Mouse (Mus musculus) thymus, adult 2 months (tissue): ENCODE measurements around the gene Tbx10. TPM values are rescaled to one million over a fixed set of nuclear protein-coding genes. Genes with fewer than 3 reads are reported as not detected.

Experiments
- DNase-seq: peaks from one replicate; pipeline ENCODE4 v3.0.0; 2021
- H3K27ac ChIP-seq: fragments of 200-500 bp; 2 replicates; pipeline ENCODE4 v1.5.1; 2012; ENCODE audit warnings: low read length, control low read depth; ENCODE audit not compliant: control insufficient read depth, insufficient read depth
- H3K27me3 ChIP-seq: fragments of 200-500 bp; 2 replicates; pipeline ENCODE4 v1.6.1; 2012; ENCODE audit warnings: mild to moderate bottlenecking, low read length, moderate library complexity, mixed read lengths; ENCODE audit not compliant: control insufficient read depth, insufficient read depth
- H3K36me3 ChIP-seq: fragments of 200-500 bp; 2 replicates; pipeline ENCODE4 v1.6.1; 2012; ENCODE audit warnings: mild to moderate bottlenecking, low read length, moderate library complexity; ENCODE audit not compliant: control insufficient read depth, insufficient read depth
- H3K4me1 ChIP-seq: fragments of 200-500 bp; replicated peaks from 2 replicates; pipeline ENCODE4 v1.6.1; 2012; ENCODE audit warnings: low read length; ENCODE audit not compliant: control insufficient read depth, insufficient read depth
- H3K4me3 ChIP-seq: fragments of 200-500 bp; 2 replicates; pipeline ENCODE4 v1.5.1; 2012; ENCODE audit warnings: mild to moderate bottlenecking, low read length, control low read depth, moderate library complexity; ENCODE audit not compliant: control insufficient read depth, insufficient read depth
- CTCF ChIP-seq: fragments of 200-500 bp; IDR thresholded peaks from 2 replicates; pipeline ENCODE4 v1.5.1; 2012; ENCODE audit warnings: mild to moderate bottlenecking, control low read depth, low read length, moderate library complexity, borderline replicate concordance; ENCODE audit not compliant: control insufficient read depth, poor library complexity, insufficient read depth; ENCODE audit errors: extremely low read depth
- POLR2A ChIP-seq: fragments of 200-500 bp; IDR thresholded peaks from 2 replicates; pipeline ENCODE4 v1.6.1; 2012; ENCODE audit warnings: mild to moderate bottlenecking, low read length, control low read depth, moderate library complexity; ENCODE audit not compliant: control insufficient read depth, poor library complexity, insufficient read depth; ENCODE audit errors: extremely low read depth
- WGBS: fragments of 180-500 bp; shearing (Covaris S2); methylation state at CpG from one replicate; pipeline ENCODE4 v1.1.7; 2018; 5-methylcytosine and 5-hydroxymethylcytosine counted together
- polyA plus RNA-seq: library from polyadenylated mRNA; depleted of rRNA; stranded (reverse); fragments of >200 nt; gene quantifications from 2 replicates; pipeline ENCODE4 v1.2.3, GENCODE M21; 2012; rRNA removed

Gene Tbx10
- polyA plus RNA-seq = 0.15 and 0.20 TPM in 2 replicates

DNA sequence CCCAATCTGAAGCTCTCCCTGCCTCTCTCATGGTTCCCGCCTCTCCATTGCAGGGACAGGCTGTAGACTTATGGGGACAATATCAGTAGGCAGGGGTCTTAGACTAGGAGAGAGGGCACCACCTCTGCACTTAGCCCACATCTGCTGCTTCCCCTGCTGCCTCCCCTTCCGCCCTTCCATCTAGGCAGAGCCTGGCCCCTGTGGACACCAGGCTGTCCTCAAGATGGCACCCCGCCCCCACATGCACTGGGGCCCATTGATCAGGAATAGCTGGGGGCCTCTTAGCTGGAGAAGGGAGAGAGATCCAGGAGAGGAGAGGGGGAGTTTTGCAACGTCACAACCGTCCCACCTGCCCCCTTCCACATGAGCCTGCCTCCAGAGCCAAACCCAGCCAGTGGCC lies at the start of gene Tbx10:
TSS of gene Tbx10 (plus strand) at position 337 of the 400 bp plus-strand sequence.
- no peak within 1 kb of the TSS for H3K4me3 ChIP-seq
- no peaks in the 10 kb centered on the region for H3K27me3 ChIP-seq

DNA sequence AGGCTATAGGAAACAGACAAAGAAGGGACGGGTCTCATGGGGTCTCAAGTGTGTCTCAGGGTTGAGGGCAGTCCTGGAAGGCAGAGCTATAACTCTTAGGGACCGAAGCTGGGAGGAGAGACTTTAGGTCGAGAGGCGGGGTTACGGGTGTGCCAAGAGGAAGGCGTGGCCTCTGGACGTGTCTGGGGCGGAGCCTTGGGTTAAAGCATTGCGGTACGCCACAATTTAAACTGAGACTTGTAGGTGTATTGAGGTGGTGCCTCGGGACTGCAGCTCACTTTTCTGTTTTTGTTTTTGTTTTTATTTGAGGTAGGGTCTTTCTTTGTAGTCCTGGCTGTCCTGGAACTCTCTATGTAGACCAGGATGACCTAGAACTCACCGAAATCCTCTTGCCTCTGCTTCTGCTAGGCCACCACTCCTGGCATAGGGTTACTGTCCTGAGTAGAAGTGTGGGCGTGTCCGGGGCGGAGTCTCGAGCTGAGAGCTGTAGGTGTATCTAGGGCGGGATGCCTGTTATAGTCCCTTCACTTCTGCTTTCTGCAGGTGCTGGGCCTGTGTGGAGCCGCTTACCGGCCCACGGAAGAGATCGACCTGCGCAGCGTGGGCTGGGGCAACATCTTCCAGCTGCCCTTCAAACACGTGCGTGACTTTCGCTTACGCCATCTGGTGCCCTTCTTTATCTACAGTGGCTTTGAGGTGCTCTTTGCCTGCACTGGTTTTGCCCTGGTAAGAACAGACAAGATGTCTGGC lies 49.4 kb upstream of the Tbx10 start:
- no peaks in the 10 kb centered on the region for H3K36me3 ChIP-seq
- H3K4me1 ChIP-seq = peaks cover 15% of the 10 kb centered on the region
- H3K27me3 ChIP-seq = no peaks in the 10 kb centered on the region
- 19% methylated on average over 27 of the region's 27 CpGs for WGBS
- H3K27ac ChIP-seq = no peak overlapping the region
- DNase-seq = peak; percentile 61
- no peak for TF ChIP-seq CTCF
- TF ChIP-seq POLR2A = no peak
- H3K4me3 ChIP-seq = peak overlapping the region; percentile 41

More for the DNA sequence above, at the start of gene Tbx10:
- DNase-seq = no peak
- no peak within 1 kb of the TSS for H3K27ac ChIP-seq
- no peak for TF ChIP-seq POLR2A
- TF ChIP-seq CTCF = no peak
- H3K36me3 ChIP-seq = no peaks in the 10 kb centered on the region
- 86% methylated on average over 5 of the region's 5 CpGs for WGBS
- no peaks in the 10 kb centered on the region for H3K4me1 ChIP-seq

DNA sequence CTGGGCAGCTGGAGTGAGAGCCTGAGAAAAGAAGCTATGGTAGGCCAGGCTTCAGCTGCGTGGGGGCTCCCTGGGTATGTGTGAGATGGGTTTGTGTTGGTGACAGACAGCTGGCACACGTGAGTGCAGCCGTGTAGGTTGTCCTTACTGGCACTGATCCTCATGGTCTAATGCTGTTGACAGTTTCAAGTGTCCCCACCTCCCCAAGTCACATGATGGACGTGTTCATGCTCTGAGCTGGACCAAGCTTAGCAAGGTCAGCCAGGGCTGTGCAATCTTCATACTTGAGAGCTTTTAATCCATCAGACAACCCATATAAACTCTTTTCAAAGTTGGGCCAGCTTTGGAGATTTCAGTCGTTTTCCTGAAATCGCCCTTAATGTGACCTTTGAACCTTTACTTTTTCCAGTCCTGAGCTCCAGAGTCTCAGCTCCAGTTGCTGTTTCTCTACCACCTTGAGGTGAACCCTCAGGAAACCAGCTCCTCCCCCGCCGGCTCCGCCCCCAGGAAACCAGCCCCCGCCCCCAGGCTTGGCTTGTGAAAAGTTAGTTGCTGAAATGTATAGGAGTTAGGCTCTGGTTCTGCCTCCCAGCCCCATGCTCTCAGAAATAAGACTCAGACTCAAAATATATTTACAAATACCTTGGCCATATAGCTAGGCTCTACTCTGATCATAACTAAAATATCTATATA lies 46.5 kb upstream of the Tbx10 start:
- TF ChIP-seq POLR2A = no peak
- TF ChIP-seq CTCF = no peak
- no peak overlapping the region for H3K4me3 ChIP-seq
- peaks cover 15% of the 10 kb centered on the region for H3K4me1 ChIP-seq
- H3K27me3 ChIP-seq = no peaks in the 10 kb centered on the region
- WGBS = 33% methylated on average over 10 of the region's 10 CpGs
- peak; percentile 76 for DNase-seq
- H3K36me3 ChIP-seq = no peaks in the 10 kb centered on the region
- no peak overlapping the region for H3K27ac ChIP-seq

DNA sequence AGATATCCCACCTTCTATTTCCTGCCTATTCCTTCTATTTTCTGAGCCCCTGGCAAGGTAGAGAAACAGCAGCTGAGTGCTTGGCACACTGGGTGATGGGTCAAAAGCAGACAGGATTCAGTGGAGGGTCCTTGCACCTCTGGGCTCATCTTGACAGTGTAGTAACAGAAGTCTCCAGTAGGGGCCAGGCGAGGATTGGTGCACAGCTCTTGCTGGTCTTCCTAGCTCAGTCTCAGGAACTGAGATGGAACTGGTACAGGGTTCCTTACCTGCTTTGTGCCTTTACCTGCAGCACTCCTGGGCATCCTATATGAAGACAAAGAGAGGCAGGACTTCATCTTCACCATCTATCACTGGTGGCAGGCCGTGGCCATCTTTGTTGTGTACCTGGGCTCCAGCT lies 45.8 kb upstream of the Tbx10 start:
- TF ChIP-seq POLR2A (no peak), CTCF (peak; percentile 67; the same call in 1 of the 2 replicates)
- no peaks in the 10 kb centered on the region for H3K36me3 ChIP-seq
- H3K27me3 ChIP-seq = no peaks in the 10 kb centered on the region
- peaks cover 15% of the 10 kb centered on the region for H3K4me1 ChIP-seq
- no peak overlapping the region for H3K27ac ChIP-seq
- DNase-seq = peak; percentile 76
- 59% methylated on average over 2 of the region's 2 CpGs for WGBS
- no peak overlapping the region for H3K4me3 ChIP-seq

DNA sequence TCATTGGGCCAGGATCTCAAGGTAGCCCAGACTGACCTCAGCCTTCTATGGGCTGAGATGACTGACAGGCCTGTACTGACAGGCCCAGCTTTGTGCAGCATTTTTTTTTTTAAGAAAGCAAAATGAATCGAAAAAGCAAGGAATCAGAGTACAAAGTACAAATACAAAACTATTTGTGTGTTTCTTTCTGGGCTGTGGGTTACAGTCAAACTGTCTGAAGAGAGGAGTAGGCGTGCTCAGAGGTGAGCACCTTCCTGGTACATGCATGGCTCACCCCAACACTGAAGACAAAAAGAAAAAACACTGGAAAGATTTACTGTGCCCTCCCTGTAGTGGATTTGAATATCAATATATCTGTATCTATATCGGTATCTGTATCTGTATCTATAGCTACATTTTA lies 44.7 kb upstream of the Tbx10 start:
- peaks cover 15% of the 10 kb centered on the region for H3K4me1 ChIP-seq
- TF ChIP-seq CTCF = no peak
- TF ChIP-seq POLR2A = no peak
- H3K4me3 ChIP-seq = no peak overlapping the region
- 93% methylated on average over 3 of the region's 3 CpGs for WGBS
- H3K36me3 ChIP-seq = no peaks in the 10 kb centered on the region
- no peak overlapping the region for H3K27ac ChIP-seq
- no peaks in the 10 kb centered on the region for H3K27me3 ChIP-seq
- no peak for DNase-seq

DNA sequence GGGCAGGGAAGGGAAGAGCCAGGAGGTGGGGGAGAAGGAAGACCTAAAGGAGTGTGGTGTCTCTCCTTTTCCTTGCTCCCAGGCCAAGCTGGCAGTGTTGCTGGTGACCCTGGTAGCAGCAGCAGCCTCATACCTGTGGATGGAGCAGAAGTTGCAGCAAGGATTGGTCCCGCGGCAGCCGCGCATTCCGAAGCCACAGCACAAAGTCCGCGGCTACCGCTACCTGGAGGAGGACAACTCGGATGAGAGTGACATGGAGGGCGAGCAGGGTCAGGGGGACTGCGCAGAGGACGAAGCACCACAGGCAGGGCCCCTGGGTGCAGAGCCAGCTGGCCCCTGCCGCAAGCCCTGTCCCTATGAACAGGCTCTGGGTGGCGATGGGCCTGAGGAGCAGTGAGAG lies 44.0 kb upstream of the Tbx10 start:
- TF ChIP-seq POLR2A (no peak), CTCF (no peak)
- no peak for DNase-seq
- H3K4me1 ChIP-seq = peaks cover 8% of the 10 kb centered on the region
- no peaks in the 10 kb centered on the region for H3K36me3 ChIP-seq
- WGBS = 97% methylated on average over 14 of the region's 14 CpGs
- H3K4me3 ChIP-seq = no peak overlapping the region
- H3K27ac ChIP-seq = no peak overlapping the region
- H3K27me3 ChIP-seq = no peaks in the 10 kb centered on the region
